Mouse (Mus musculus) ES-Bruce4 (cell line): ENCODE results near the gene Syne1. TPM values are rescaled to one million over a fixed set of nuclear protein-coding genes. Genes with fewer than 3 reads are reported as not detected.

Experiments
- H3K27ac ChIP-seq: 2 replicates; pipeline ENCODE4 v1.5.1; 2012; ENCODE audit warnings: low read length, inconsistent platforms; ENCODE audit not compliant: insufficient read depth
- H3K27me3 ChIP-seq: 2 replicates; pipeline ENCODE4 v1.6.1; 2012; ENCODE audit warnings: mild to moderate bottlenecking, low read length, inconsistent platforms; ENCODE audit not compliant: control insufficient read depth, poor library complexity, insufficient read depth, severe bottlenecking
- H3K36me3 ChIP-seq: 2 replicates; pipeline ENCODE4 v1.6.1; 2012; ENCODE audit warnings: inconsistent platforms, mild to moderate bottlenecking, low read length, moderate library complexity; ENCODE audit not compliant: control insufficient read depth, poor library complexity, insufficient read depth, severe bottlenecking
- H3K4me1 ChIP-seq: one replicate; pipeline ENCODE4 v1.8.1; 2011; ENCODE audit warnings: low read length; ENCODE audit not compliant: control insufficient read depth, insufficient read depth
- H3K4me3 ChIP-seq: 2 replicates; pipeline ENCODE4 v1.5.1; 2011; ENCODE audit warnings: low read depth, mild to moderate bottlenecking, low read length
- H3K9ac ChIP-seq: 2 replicates; pipeline ENCODE4 v1.6.1; 2012; ENCODE audit warnings: low read depth, mild to moderate bottlenecking, inconsistent platforms; ENCODE audit not compliant: poor library complexity, severe bottlenecking
- H3K9me3 ChIP-seq: replicated peaks from 2 replicates; pipeline ENCODE4 v1.6.1; 2012; ENCODE audit warnings: mild to moderate bottlenecking, low read length, inconsistent platforms; ENCODE audit not compliant: control insufficient read depth, poor library complexity, insufficient read depth, severe bottlenecking
- CTCF ChIP-seq: IDR thresholded peaks from one replicate; pipeline ENCODE4 v1.8.1; 2011; ENCODE audit warnings: low read depth, low read length
- EP300 ChIP-seq: IDR thresholded peaks from 2 replicates; pipeline ENCODE4 v1.6.1; 2011; ENCODE audit warnings: low read depth, low read length; ENCODE audit not compliant: insufficient read depth
- POLR2A ChIP-seq: IDR thresholded peaks from one replicate; pipeline ENCODE4 v1.8.1; 2011; ENCODE audit warnings: low read length; ENCODE audit not compliant: insufficient read depth
- polyA plus RNA-seq: library from polyadenylated mRNA; stranded (reverse); fragments of >200 nt; gene quantifications from 2 replicates; pipeline ENCODE4 v1.2.4, GENCODE M21; 2011; ENCODE audit warnings: low read depth; ENCODE audit not compliant: missing spikeins, insufficient read depth, insufficient read length

The Syne1 gene
- polyA plus RNA-seq, 1 experiment, result 3.2 TPM

DNA sequence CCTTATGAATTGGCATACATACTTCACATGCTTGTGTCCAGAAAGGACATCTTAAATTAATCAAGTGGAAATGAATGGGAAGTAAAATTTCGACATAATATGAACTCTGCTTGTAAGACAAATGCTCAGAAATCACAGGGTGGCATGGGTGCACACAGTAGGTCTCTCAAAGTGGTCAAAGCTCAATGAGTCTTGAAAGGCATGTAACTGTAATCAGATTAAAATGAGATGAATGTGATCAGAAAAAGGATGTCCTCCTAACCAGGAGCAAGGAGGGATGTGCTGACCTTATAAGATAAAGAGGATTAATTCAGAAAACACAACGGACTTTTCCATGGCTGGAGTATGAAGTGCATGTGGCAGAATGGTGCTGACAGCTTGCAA lies 453.5 kb downstream of the Syne1 start:
- Histone ChIP-seq H3K4me1 (no peaks in the 10 kb centered on the region), H3K9me3 (no peaks in the 10 kb centered on the region), H3K27me3 (no peaks in the 10 kb centered on the region), H3K4me3 (no peak overlapping the region), H3K9ac (no peak overlapping the region), H3K27ac (no peak overlapping the region), H3K36me3 (no peaks in the 10 kb centered on the region)
- TF ChIP-seq EP300 (no peak), CTCF (no peak), POLR2A (no peak)

DNA sequence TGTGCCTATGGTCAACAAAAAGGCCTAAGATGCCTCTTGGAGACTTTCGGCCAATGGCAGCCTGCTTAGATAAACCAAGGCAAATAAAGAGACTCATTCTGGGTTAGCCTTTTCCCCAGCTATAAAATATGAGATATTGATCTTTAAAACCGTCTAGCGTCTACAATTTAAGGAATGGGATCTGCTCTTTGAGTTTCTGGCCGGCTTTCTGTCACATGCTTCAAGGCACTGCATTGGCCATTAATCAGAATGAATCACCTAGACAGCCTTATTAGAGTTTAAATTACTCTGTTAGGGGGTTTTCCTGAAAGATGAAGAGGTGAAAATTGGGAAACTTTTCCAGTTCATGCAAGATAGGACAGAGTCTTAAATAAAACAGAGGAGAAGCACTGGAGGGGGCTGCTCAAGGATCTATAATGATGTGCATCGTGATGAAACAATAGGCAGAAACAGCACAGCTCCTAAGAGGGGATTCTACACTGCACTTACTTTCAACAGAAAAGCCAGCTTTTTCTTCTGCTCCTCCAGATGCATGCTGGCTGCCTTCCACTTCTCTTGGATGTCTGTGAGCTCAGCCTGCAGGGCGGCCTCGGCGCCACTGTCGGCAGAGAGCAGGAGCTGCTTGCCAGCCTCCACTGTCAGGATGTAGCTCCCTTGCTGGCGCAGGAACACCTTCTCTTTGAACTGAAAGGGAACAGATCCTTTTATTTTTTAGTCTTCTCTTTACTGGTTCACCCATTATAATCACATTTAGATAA lies 454.1 kb downstream of the Syne1 start:
- no peaks in the 10 kb centered on the region for H3K36me3 ChIP-seq
- TF ChIP-seq POLR2A (no peak), CTCF (no peak), EP300 (no peak)
- H3K9ac ChIP-seq, result no peak overlapping the region
- no peak overlapping the region for H3K4me3 ChIP-seq
- H3K27ac ChIP-seq, result no peak overlapping the region
- H3K9me3 ChIP-seq, result no peaks in the 10 kb centered on the region
- no peaks in the 10 kb centered on the region for H3K27me3 ChIP-seq
- H3K4me1 ChIP-seq, result no peaks in the 10 kb centered on the region

DNA sequence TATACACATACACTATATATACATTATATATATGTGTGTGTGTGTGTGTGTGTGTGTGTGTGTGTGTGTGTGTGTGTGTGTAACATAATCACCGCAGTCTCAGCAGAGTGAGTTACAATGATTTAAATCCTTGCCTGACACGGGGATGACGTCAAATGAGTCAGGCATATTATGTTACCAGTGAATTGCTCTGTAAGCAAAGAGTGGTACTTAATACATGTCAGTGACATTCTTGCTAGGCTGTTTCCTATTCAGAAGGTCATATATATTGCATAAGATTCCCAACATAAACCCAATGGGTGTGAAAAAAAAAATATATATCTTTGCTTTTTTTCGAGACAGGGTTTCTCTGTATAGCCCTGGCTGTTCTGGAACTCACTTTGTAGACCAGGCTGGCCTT lies 462.1 kb downstream of the Syne1 start:
- H3K9me3 ChIP-seq, result 0 out of 2 replicates have a peak, but pooled peaks cover 2% of the 10 kb centered on the region
- peaks cover 3% of the 10 kb centered on the region; the same call in 1 of the 2 replicates for H3K27me3 ChIP-seq
- H3K4me3 ChIP-seq, result no peak overlapping the region
- H3K36me3 ChIP-seq, result no peaks in the 10 kb centered on the region
- H3K9ac ChIP-seq, result no peak overlapping the region
- H3K4me1 ChIP-seq, result no peaks in the 10 kb centered on the region
- TF ChIP-seq CTCF (no peak), EP300 (no peak), POLR2A (no peak)
- H3K27ac ChIP-seq, result no peak overlapping the region

DNA sequence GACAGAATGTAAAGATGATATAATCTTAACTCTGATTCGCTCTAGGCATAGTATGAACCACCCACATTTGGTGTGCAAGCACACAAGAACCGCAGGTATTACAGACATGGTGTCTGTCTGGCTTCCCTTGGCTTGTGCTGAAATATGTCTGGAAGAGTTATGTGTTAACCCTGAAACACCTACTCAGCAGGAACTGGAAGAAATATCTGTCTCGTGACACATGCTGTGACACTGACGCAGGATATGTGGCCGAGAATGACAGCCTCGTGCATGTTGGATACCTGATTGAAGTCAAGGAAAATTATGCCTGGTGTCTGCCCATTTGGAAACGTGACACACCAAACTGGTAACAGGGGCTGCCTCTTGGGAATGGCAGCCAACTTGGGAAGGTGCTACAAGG lies 463.9 kb downstream of the Syne1 start:
- TF ChIP-seq EP300 (no peak), CTCF (no peak), POLR2A (no peak)
- H3K27me3 ChIP-seq, result peaks cover 3% of the 10 kb centered on the region; the same call in 1 of the 2 replicates
- no peaks in the 10 kb centered on the region for H3K36me3 ChIP-seq
- H3K9me3 ChIP-seq, result 0 out of 2 replicates have a peak, but pooled peaks cover 2% of the 10 kb centered on the region
- no peak overlapping the region for H3K4me3 ChIP-seq
- no peaks in the 10 kb centered on the region for H3K4me1 ChIP-seq
- no peak overlapping the region for H3K27ac ChIP-seq
- no peak overlapping the region for H3K9ac ChIP-seq

DNA sequence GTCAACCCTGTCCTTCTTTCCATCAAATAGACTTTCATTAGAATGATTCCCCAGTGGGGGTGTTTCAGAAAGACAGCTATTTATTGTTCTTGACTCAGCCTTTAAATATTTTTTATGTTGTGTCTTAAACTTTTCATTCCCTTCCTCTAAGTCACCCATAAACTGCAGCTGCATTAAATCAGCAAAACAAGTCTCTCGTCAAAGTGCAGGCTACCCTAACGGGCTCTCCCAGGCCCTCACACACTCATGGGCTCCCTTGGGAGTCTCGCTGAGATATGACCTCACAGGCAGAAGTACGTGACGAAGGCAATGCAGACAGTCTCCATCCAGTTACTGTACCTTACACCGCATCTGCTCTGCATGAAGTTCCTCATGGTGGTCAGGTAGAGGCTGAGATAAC lies 465.0 kb downstream of the Syne1 start:
- Histone ChIP-seq H3K4me3 (no peak overlapping the region), H3K9ac (no peak overlapping the region), H3K36me3 (no peaks in the 10 kb centered on the region), H3K9me3 (0 out of 2 replicates have a peak, but pooled peaks cover 2% of the 10 kb centered on the region), H3K27me3 (peaks cover 3% of the 10 kb centered on the region; the same call in 1 of the 2 replicates), H3K27ac (no peak overlapping the region), H3K4me1 (no peaks in the 10 kb centered on the region)
- TF ChIP-seq POLR2A, result no peak

DNA sequence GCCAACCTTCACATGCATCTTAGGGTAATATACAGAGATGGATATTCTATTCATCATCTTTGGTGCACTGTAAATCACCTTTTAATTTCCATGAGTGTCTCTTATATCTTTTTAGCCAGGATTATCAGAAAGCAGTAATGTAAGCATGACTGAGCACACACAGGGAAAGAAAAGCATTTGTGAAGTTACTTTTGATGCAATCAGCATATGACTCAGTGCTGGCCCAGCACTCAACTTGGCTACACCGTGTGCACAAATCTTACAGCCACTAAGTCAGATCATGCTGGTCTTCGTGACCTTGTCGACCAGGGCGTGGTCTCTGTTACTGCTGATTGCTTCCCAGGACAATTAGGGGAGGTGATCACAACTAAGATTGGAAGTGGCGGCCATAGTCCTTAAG lies 465.5 kb downstream of the Syne1 start:
- TF ChIP-seq CTCF (no peak), POLR2A (no peak), EP300 (no peak)
- H3K4me1 ChIP-seq, result no peaks in the 10 kb centered on the region
- no peak overlapping the region for H3K4me3 ChIP-seq
- no peaks in the 10 kb centered on the region for H3K36me3 ChIP-seq
- H3K27me3 ChIP-seq, result peaks cover 3% of the 10 kb centered on the region; the same call in 1 of the 2 replicates
- no peak overlapping the region for H3K9ac ChIP-seq
- 0 out of 2 replicates have a peak, but pooled peaks cover 2% of the 10 kb centered on the region for H3K9me3 ChIP-seq
- no peak overlapping the region for H3K27ac ChIP-seq
